Mouse (Mus musculus): ENCODE results near the gene Vmn1r124. TPM values are rescaled to one million over a fixed set of nuclear protein-coding genes. Genes with fewer than 3 reads are reported as not detected.
"Not testable (repeated sequence)": the region's sequence is repeated elsewhere in the genome, so short reads cannot be mapped to it uniquely, and the experiment has no call there.

Vmn1r124 gene
- polyA plus RNA-seq (2011; ENCODE audit: insufficient read length, low read depth, missing spikeins) = not detected in 2 replicates

- not testable (repeated sequence) for H3K4me1 ChIP-seq (ENCODE audit: control insufficient read depth, insufficient read depth, low read length); H3K27ac ChIP-seq (ENCODE audit: insufficient read depth, low read length); H3K4me3 ChIP-seq (ENCODE audit: insufficient read depth, low read length)
These were observed at the start of gene Vmn1r124 for GRCm38 (mm10) chr7:21260517-21260916. TSS of gene Vmn1r124 (minus strand) at chr7:21260617.

DNA sequence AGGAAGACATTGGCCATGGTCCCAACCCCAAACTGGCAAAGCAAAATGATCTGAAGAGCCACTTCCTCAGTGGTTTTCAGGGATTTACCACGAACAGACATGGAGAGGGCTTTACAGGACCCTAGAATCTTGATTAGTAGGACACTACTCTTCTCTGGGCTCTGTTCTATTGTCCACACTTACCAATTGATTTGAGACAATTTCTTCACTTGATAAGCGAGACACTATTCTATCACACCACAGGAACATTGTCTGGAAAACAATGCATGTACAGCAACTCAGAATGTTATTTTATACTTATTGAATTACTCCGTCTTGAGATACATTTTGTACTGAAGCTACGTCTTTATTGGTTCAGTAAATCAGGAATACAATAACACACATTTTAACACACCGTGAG is 41.0 kb upstream of the Vmn1r124 start, which contains the start of gene Vmn1r126:
Gene Vmn1r126 (minus strand): TSS at position 101 of the 400 bp plus-strand sequence.
- H3K4me3 ChIP-seq (ENCODE audit: insufficient read depth, low read length); H3K4me1 ChIP-seq (ENCODE audit: control insufficient read depth, insufficient read depth, low read length); H3K27ac ChIP-seq (ENCODE audit: insufficient read depth, low read length): not testable (repeated sequence)

DNA sequence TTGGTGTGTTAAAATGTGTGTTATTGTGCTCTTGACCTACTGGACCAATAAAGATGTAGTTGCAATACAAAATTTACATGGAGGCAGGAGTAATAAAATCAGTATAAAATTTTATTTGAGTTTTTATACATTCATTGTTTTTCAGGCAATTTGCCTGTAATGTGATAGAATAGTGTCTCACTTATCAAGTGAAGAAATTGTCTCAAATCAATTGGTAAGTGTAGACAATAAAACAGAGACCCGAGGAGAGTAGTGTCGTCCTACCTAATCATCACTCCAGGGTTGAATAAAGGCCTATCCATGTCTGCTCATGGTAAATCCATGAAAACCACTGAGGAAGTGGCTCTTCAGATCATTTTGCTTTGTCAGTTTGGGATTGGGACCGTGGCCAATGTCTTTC is 11.5 kb upstream of the Vmn1r124 start, which contains the start of gene Vmn1r125:
Gene Vmn1r125 (plus strand): TSS at position 301 of the 400 bp plus-strand sequence.
- H3K4me3 ChIP-seq (ENCODE audit: insufficient read depth, low read length); H3K4me1 ChIP-seq (ENCODE audit: control insufficient read depth, insufficient read depth, low read length); H3K27ac ChIP-seq (ENCODE audit: insufficient read depth, low read length): not testable (repeated sequence)

Other genes starting within 250 kb of the Vmn1r124 start
- not detected in 2 replicates for gene Vmn1r119, start 248.2 kb downstream of the Vmn1r124 start, polyA plus RNA-seq (2011; ENCODE audit: insufficient read length, low read depth, missing spikeins)
- not detected in 2 replicates for gene Vmn1r120, start 206.8 kb downstream of the Vmn1r124 start, polyA plus RNA-seq (2011; ENCODE audit: insufficient read length, low read depth, missing spikeins)
- gene Vmn1r121, start 162.1 kb downstream of the Vmn1r124 start, polyA plus RNA-seq (2011; ENCODE audit: insufficient read length, low read depth, missing spikeins) = not detected in 2 replicates
- gene Vmn1r122, start 126.5 kb downstream of the Vmn1r124 start, polyA plus RNA-seq (2011; ENCODE audit: insufficient read length, low read depth, missing spikeins) = not detected in 2 replicates
- not detected in 2 replicates for gene Vmn1r123, start 98.4 kb downstream of the Vmn1r124 start, polyA plus RNA-seq (2011; ENCODE audit: insufficient read length, low read depth, missing spikeins)
- gene Gm5157, start 70.2 kb downstream of the Vmn1r124 start, polyA plus RNA-seq (2011; ENCODE audit: insufficient read length, low read depth, missing spikeins) = not detected in 2 replicates
- not detected in 2 replicates for gene Vmn1r125, start 11.6 kb upstream of the Vmn1r124 start, polyA plus RNA-seq (2011; ENCODE audit: insufficient read length, low read depth, missing spikeins)
- gene Vmn1r126, start 40.9 kb upstream of the Vmn1r124 start, polyA plus RNA-seq (2011; ENCODE audit: insufficient read length, low read depth, missing spikeins) = not detected in 2 replicates
- not detected in 2 replicates for gene Vmn1r127, start 59.2 kb upstream of the Vmn1r124 start, polyA plus RNA-seq (2011; ENCODE audit: insufficient read length, low read depth, missing spikeins)
- gene Vmn1r128, start 88.8 kb upstream of the Vmn1r124 start, polyA plus RNA-seq (2011; ENCODE audit: insufficient read length, low read depth, missing spikeins) = not detected in 2 replicates
- gene Vmn1r129, start 100.7 kb upstream of the Vmn1r124 start, polyA plus RNA-seq (2011; ENCODE audit: insufficient read length, low read depth, missing spikeins) = not detected in 2 replicates
- gene Gm6882, start 172.1 kb upstream of the Vmn1r124 start, polyA plus RNA-seq (2011; ENCODE audit: insufficient read length, low read depth, missing spikeins) = not detected in 2 replicates

Measured in embryonic fibroblast, embryonic 13.5 days (primary cell).